In the genomic region with DNA sequence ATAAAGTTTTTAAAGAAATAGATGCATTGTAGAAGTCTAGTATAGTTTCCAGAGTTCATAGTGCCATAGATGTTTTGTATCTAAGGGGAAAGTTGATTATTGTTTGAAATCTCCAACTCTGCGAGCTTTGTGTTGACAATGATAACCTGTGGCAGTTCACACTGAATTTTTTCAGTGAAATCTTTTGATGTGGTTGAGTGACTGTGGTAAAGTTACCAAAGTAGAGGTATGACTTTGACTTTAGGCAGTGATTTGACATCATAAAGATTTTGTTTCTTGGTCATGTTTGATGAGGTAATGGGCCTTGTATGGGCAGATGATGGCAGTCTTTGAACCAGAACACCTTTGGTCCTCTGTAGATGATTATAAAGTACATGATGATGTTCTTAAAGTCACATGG, we compare ENCODE assay signal across 22 mouse cellular contexts.
DNase-seq lines count a peak whose midpoint lies in the region; ATAC-seq lines count a peak whose summit lies in the region.
"Had no signal": no experiment of that assay in that cellular context is flagged by ENCODE, and none has a peak within 500 bp of the region (broad histone marks: within the 10 kb centered on the region; RNA-seq: fewer than 3 reads in every experiment).

No protein-coding gene starts in this region.

- DNase-seq in CD4-positive, CD25-positive, alpha-beta regulatory T cell, adult 2 months (ENCODE audit: low read depth, low spot score): peak; percentile 51
- peak; percentile 70 for DNase-seq in T-cell, adult 2 months (ENCODE audit: low spot score)
- no peak for DNase-seq in ovary, adult 18-20 months (ENCODE audit: low spot score)
- DNase-seq in left cerebral cortex, postnatal 25 days (ENCODE audit: low spot score in 2 of 2): no peak
- no peak for DNase-seq in embryo, embryonic 10 days (ENCODE audit: low spot score)
- DNase-seq: adrenal gland, postnatal 10 days; B cell, adult 2 months; cerebellum, adult 11 months; cerebellum, adult 2 months; cerebellum, postnatal 10 days; cerebellum, postnatal 36 days; gastrocnemius, postnatal 10 days; gastrocnemius, postnatal 36 days; heart, adult 2 months; heart, postnatal 14 days; heart, postnatal 4 days; kidney, adult 11 months had no signal

- intact Hi-C loops in left cerebral cortex, postnatal 25 days (cut with DNase I): loop anchor here (10.0 kb wide), 1 partner anchor 307 kb away; a partner anchor contains a TSS

- ATAC-seq in inflammation-experienced regulatory T-cells, adult 6 months: peak; percentile 77
- ATAC-seq in erythroid progenitor cell, adult 5-6 weeks (replicated peaks; ENCODE audit: low FRiP score, poor library complexity, severe bottlenecking): no peak
- ATAC-seq: forebrain, embryonic 15.5 days; hindbrain, postnatal 0 days; intestine, embryonic 15.5 days had no signal

Comparison
In these comparisons a context has a peak if more than half of its experiments do, and no peak if none do; other contexts are left out.
1. DNase-seq: peak in CD4-positive, CD25-positive, alpha-beta regulatory T cell, adult 2 months (single experiment) and T-cell, adult 2 months (single experiment); none in ovary, adult 18-20 months (single experiment), left cerebral cortex, postnatal 25 days (0 of 2) and embryo, embryonic 10 days (single experiment).